Mouse (Mus musculus) spleen, postnatal 0 days (tissue): ENCODE results near the gene Clic6. TPM values are rescaled to one million over a fixed set of nuclear protein-coding genes. Genes with fewer than 3 reads are reported as not detected.

Experiments
- polyA plus RNA-seq: library from polyadenylated mRNA; unstranded; fragments of >200 nt; fragmentation: Nextera tagmentation; extraction: Ambion mirVana; gene quantifications from 2 replicates; pipeline ENCODE4 v1.2.1, GENCODE M21; 2015

Clic6 gene
- 0.05 and 0.12 TPM in 2 replicates for polyA plus RNA-seq

DNA sequence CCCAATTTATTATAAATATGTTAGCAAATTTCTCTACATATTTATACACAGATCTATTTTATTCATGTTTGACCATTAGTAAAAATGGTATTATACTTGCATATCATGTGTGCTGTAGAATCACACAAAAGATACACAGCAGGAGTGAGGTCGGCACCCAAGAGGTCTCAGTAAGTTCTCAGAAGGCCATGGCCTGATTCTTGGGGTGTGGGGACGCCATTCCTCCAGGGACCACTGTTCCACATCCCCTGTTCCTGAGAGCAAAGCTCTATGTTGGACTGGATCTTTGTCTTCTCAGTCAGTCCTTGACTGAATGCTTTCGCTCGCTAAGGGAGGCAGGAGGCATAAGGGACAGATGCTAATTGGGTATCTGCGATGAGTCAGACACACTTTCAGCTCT is at the start of gene Clic6:
TSS of gene Clic6 (plus strand) at position 301 of the 400 bp plus-strand sequence.

GRCm38 (mm10) chr16:92470706-92471105 is 14.8 kb upstream of the Clic6 start, which contains the start of gene Rcan1:
Gene Rcan1, minus strand, starts transcription at chr16:92470867.

Other genes with a start within 250 kb of the Clic6 start
- 0.15 TPM in 1 of 2 replicates, not detected in the other for gene Kcne2, start 193.3 kb upstream of the Clic6 start, polyA plus RNA-seq
- gene Smim11, start 184.4 kb upstream of the Clic6 start, polyA plus RNA-seq: 86.5 and 89.9 TPM in 2 replicates
- gene Fam243, start 164.3 kb upstream of the Clic6 start, polyA plus RNA-seq: not detected in 2 replicates
- gene Kcne1, start 126.3 kb upstream of the Clic6 start, polyA plus RNA-seq: not detected in 2 replicates
- 13.9 and 20.2 TPM in 2 replicates for gene Rcan1, start 14.9 kb upstream of the Clic6 start, polyA plus RNA-seq